Mouse (Mus musculus) cerebellum, adult 11 months (tissue): ENCODE measurements around the gene Chtop.

ENCODE experiments used
- DNase-seq: peaks from one replicate; pipeline ENCODE4 v3.0.0; 2022

The Chtop gene

GRCm38 (mm10) chr3:90509747-90510123 lies 437 bp upstream of the Chtop start:
- no peak for DNase-seq

GRCm38 (mm10) chr3:90508287-90508949 lies 880 bp downstream of the Chtop start:
- DNase-seq: no peak

- no peak for DNase-seq
Observed at GRCm38 (mm10) chr3:90506362-90506761, 2.9 kb downstream of the Chtop start.

GRCm38 (mm10) chr3:90505216-90505615 lies 4.1 kb downstream of the Chtop start:
- DNase-seq: no peak

- no peak for DNase-seq
Observed at GRCm38 (mm10) chr3:90503444-90503843, 5.9 kb downstream of the Chtop start.

GRCm38 (mm10) chr3:90497597-90497996 lies 11.7 kb downstream of the Chtop start:
- no peak for DNase-seq

- no peak for DNase-seq
Observed at GRCm38 (mm10) chr3:90495850-90496525, 13.3 kb downstream of the Chtop start.

GRCm38 (mm10) chr3:90493831-90494540 lies 15.3 kb downstream of the Chtop start:
- no peak for DNase-seq

- DNase-seq: no peak
Observed at GRCm38 (mm10) chr3:90491350-90491749, 17.9 kb downstream of the Chtop start.

- DNase-seq: peak; percentile 93
Observed at GRCm38 (mm10) chr3:90490696-90491256, 18.5 kb downstream of the Chtop start, which contains the start of gene Snapin. Gene Snapin, minus strand, starts transcription at chr3:90491033.

GRCm38 (mm10) chr3:90488576-90488975 lies 20.7 kb downstream of the Chtop start:
- DNase-seq: no peak

- no peak for DNase-seq
Observed at GRCm38 (mm10) chr3:90486998-90487397, 22.3 kb downstream of the Chtop start.

GRCm38 (mm10) chr3:90475831-90476611 lies 33.3 kb downstream of the Chtop start, which contains the start of gene Ilf2:
Gene Ilf2, plus strand, starts transcription at chr3:90476126.
- DNase-seq: peak; percentile 95

GRCm38 (mm10) chr3:90475151-90475830 lies 34.0 kb downstream of the Chtop start:
- DNase-seq: no peak

GRCm38 (mm10) chr3:90472213-90472612 lies 37.1 kb downstream of the Chtop start:
- no peak for DNase-seq

- no peak for DNase-seq
Observed at GRCm38 (mm10) chr3:90467618-90468300, 41.5 kb downstream of the Chtop start.

GRCm38 (mm10) chr3:90466311-90466766 lies 43.0 kb downstream of the Chtop start:
- DNase-seq: peak; percentile 55

- peak; percentile 15 for DNase-seq
Observed at GRCm38 (mm10) chr3:90465686-90466310, 43.5 kb downstream of the Chtop start, which contains the start of gene Npr1. Gene Npr1, minus strand, starts transcription at chr3:90465866.

GRCm38 (mm10) chr3:90465081-90465685 lies 44.1 kb downstream of the Chtop start:
- DNase-seq: no peak

- DNase-seq: no peak
Observed at GRCm38 (mm10) chr3:90464552-90465080, 44.7 kb downstream of the Chtop start.
